Mouse (Mus musculus) heart, postnatal 14 days (tissue): ENCODE data around the gene Pmp22. TPM values are rescaled to one million over a fixed set of nuclear protein-coding genes. Genes with fewer than 3 reads are reported as not detected.

Experiments used
- DNase-seq, 2 experiments: peaks; one replicate each; pipeline ENCODE4 v3.0.0; 2021 to 2022
- intact Hi-C: fragments of 180-260 bp; cut with DNase I; formaldehyde crosslinking; loops from one replicate; pipeline ENCODE4 v1.15.1; 2025
- total RNA-seq, 2 experiments: library from RNA; stranded (reverse); gene quantifications; 2 replicates each; pipeline ENCODE4 v1.2.3; 2021

Gene Pmp22
- total RNA-seq, 2 experiments from 2014 or later, result 69.8 to 80.5 TPM

DNA sequence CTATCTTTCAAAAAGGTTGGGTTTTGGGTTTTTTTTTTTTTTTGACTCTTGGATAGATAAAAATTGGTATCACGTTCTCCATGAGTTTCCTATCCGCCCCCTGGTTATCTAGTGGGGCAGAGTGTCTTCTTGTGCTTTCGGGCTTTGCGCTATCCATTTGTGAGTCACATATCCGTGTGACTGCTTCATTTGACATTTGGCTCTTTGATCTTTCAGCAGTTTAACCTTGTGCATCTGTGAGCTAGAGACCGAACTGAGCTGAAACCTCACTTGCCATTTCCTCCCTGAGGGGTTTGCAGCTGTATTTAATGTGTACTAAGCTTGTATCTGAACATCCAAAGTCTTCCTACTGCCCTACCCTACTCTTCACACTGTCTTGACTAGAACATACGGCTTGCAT lies 17.8 kb downstream of the Pmp22 start:
- intact Hi-C loops, result no loop called here
- DNase-seq, result no peak

DNA sequence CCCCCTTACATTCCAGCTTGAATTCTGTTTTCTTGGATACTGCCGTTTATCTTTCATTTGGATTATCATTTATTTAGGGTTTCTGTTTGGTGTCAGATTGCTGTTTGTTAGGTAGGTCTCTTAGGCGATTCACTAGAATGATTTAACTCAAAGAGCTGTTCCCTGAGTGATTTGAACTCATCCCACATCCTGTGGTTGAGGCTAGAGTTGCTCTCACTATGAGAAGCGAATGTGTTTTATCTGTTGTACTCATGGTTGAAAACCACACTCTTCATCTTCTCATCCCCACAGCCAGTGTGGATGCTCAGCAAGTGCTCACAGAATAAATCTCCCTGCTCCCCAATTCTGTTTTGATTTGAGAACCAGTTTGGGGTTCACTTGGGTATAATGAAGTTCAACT lies 19.5 kb downstream of the Pmp22 start:
- DNase-seq, result no peak
- intact Hi-C loops, result no loop called here

DNA sequence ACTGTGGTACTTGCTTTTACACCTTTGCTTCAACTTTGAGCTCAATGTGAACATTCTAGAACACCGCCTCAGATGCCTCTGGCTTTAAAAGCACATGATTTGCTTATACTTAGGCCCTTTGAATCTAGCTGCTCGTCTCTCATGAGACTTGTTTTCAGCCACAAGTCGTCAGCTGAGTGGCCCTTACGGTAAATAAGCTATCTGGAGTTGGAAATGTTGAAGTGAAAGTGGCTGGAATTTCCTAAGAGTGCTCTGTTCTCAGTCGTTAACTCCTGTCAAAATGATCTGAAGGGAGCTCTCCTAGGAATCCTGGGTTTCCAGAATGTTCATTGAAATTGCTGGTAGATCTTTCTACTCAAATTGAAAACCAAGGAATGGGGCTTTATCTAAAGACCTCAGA lies 23.1 kb downstream of the Pmp22 start:
- no peak for DNase-seq
- intact Hi-C loops, result no loop called here

DNA sequence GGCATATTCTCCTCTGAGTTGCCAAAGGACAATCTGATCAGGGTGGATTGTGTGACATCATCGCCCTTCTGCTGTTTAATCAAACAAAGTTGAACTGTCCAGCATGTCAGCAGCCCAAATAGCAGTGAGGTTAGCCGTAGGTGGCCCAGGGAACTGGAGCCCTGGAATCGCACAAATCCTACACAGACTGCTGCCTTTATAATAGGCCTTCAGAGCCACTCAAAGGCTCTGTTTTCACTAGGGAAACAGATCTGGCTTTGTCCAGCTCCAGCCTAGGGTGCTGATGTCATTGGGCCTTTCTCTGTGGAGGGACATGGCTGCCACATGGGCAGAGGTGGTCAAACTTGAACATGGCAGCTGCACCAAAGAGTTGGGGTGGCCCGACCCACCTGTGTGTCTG lies 28.3 kb downstream of the Pmp22 start:
- intact Hi-C loops, result no loop called here
- no peak for DNase-seq

DNA sequence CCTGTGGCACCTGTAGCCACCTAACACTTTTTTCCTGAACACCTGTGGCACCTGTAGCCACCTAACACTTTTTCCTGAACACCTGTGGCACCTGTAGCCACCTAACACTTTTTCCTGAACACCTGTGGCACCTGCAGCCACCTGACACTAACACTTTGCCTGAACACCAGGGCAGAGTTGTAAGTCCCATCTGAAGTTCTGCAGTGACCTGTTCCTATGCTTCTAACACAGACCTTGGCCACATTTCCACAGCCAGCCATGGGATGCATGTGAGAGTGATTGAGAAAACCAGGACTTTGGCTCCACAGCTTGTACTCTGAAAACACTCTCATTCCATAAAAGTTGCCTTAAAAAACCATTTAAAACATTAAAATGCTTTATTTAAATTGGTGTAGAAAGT lies 32.1 kb downstream of the Pmp22 start:
- intact Hi-C loops, result loop anchor here (10.0 kb wide), 1 partner anchor 416 kb away; no protein-coding TSS in a partner anchor
- DNase-seq, result no peak

DNA sequence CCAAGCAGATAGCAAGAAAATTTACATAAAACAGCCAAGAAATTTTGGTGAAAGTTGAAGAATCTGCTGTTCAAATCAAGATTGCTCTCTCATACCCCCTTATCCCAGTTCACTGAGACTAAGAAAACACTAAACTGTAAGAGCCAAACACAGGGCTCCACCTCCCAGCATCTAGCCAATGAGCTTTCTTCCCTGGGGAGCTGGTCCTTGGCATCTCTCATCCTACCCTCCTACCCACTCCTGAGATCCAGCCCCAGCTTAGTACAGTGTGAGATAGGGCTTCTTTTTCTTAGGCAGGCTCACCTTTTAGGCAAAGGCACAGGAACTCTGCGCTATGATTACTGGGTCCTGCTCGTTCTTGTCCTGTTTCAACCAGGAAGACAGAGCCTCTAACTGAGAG lies 34.0 kb downstream of the Pmp22 start:
- intact Hi-C loops, result loop anchor here (10.0 kb wide), 1 partner anchor 418 kb away; no protein-coding TSS in a partner anchor
- no peak for DNase-seq

DNA sequence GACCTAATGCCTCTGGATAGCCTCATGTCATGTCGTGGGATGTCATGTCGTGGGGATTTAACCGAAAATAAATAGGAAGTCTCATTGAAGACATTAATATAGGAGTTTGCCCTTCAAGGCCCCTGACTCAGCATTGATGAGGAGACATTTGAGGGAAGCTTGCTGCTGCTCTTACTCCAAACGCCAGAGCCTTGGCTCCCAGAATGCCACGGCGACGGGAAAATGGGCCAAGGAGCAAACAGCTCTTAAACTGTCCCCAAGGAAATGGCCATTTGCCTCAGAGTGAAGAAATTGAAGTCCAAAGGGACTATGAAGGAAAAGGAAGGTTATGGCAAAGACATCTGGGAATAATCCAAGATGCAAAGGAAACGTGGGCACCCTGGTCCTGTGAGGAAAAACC lies 34.8 kb downstream of the Pmp22 start:
- DNase-seq, result peak in 1 of 2 experiments; percentile 39
- intact Hi-C loops, result loop anchor here (10.0 kb wide), 1 partner anchor 419 kb away; no protein-coding TSS in a partner anchor

DNA sequence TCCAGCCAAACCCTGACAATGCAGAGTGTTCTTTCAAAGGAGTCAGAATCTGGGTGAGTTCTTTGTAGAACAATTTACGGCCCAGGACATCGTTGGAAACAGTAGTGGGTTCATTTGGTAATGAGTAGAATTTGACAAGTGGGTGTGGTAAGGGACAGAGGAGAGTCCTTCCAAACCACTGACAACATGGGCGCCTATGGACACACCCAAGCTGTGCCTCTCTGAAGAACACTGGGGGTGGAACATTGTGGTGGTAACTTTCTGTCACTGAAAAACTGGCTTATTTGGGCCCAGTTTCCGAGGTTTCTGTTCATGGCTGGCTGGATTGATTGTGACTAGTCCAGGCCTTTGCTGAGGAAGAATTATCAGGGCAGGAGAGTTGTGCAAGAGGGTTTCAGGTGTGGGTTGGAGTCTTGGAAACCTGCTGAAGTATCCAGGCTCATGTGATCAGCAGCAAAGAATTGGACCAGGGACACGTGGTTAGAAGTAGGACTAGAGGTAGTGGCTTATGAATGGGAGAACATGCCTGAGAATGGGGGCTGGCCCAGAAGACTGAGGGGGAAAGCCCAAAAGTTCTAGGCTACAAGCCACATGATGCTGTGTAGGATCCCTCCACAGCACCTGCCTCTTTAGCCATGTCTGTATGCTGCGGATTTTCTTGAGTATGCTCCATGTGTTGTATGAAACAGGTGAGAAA lies 35.4 kb downstream of the Pmp22 start:
- intact Hi-C loops, result loop anchor here (2.0 to 10.0 kb wide), 2 partner anchors 243 to 419 kb away; no protein-coding TSS in a partner anchor
- DNase-seq, result no peak

DNA sequence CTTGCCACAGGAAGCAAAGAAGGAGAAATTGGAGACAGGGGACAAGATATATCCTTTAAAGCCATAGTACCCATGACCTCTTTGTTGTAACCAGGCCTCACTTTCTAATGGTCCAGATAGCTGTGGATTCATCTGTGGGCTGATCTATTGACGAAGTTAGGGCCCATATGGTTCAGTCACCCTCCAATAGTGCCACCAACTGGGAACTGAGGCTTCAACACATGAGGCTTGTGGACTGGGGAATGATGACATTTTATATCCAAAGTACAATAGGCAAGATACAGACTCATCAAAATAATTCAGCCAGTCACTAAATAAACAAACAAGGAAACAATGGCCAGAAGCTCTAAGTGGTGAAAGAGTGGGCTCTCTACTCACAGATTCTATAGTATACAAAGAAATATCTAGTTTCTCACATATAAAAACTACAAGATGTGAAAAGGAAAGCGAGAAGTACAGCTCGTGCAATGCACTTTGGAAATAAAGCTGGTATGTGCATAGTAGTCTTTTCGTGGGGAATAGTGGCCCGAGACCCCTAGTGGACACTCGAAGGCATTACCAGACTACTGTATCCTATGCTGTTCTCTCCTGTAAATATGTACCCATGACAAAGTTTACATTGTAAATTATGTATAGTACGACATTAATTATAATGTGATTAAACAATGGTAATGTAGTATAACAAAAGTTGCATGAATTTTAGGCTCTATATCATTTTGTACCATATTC lies 36.1 kb downstream of the Pmp22 start:
- peak in 1 of 2 experiments; percentile 39 for DNase-seq
- intact Hi-C loops, result loop anchor here (2.0 to 10.0 kb wide), 2 partner anchors 244 to 420 kb away; no protein-coding TSS in a partner anchor

DNA sequence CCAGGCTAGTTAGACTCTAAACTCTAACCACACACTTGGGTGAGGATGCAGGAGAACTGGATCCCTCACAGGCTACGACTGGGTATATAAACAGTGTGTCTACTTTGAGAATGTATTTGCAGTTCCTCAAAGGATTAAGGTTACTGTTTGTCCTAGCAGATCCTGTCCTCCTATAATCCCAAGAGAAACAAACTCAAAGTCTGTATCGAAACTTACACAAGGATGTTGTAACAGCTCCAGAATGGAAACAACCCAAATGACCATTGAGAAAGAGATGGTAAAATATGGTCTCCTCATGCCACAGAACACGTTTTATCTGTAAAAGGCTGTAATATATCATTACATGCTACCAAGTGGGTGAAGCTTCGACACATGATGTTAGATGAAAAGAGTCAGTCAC lies 39.0 kb downstream of the Pmp22 start:
- DNase-seq, result no peak
- intact Hi-C loops, result loop anchor here (2.0 to 10.0 kb wide), 2 partner anchors 33 to 423 kb away; no protein-coding TSS in a partner anchor

DNA sequence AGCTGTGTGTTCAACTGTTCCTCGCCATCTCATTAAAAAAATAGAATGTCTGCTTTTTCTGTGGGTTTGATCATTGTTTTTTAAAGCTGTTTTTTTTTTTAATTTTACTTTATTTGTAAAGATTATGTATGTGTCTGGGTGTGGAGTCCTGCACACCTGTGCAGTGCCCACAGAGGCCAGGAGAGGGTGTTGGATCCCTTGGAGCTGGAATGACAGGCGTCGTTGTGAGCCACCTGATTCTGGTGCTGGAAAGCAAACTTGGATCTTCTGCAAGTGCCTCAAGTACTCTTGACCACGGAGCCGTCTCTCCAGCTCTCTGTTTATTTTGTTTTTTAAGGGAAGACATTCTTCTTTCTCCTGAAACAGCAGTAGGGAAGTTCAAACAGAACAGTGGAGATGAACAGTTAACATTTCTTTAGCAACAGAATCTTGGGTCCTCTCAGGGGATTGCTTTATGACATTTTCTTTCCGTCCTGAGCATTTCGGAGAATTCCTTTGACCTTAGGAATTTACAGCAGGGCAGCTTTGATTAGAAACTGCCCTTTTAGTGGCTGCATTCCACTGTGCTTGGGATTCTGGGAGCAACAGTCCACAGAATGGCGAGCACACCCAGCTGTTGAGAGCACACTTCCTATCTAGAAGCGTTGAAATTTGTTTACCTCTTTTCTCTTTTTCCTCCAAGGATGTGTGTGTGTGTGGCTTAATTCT lies 39.9 kb downstream of the Pmp22 start:
- DNase-seq, result no peak
- intact Hi-C loops, result loop anchor here (2.0 to 10.0 kb wide), 2 partner anchors 34 to 424 kb away; no protein-coding TSS in a partner anchor

DNA sequence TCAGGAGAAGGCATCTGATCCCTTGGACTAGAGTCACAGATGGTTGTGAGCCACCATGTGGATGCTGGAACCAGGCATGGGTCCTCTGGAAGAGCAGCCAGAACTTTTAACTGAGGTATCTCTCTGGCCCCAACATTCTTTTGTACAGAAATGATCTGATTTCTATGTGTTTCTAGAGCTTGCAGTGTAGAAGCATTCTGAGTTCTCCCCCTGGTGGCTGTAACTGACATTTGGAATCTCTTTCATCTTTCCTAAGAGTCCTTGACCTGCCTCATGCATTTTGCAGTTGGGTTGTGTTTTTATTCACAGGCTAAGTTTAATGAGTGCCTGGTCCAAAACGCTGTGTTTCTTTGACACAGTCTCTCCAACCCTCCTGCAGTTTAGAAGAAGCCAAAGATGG lies 43.2 kb downstream of the Pmp22 start:
- DNase-seq, result peak in 1 of 2 experiments; percentile 32
- intact Hi-C loops, result loop anchor here (2.0 to 5.0 kb wide), 2 partner anchors 251 to 270 kb away; no protein-coding TSS in a partner anchor

DNA sequence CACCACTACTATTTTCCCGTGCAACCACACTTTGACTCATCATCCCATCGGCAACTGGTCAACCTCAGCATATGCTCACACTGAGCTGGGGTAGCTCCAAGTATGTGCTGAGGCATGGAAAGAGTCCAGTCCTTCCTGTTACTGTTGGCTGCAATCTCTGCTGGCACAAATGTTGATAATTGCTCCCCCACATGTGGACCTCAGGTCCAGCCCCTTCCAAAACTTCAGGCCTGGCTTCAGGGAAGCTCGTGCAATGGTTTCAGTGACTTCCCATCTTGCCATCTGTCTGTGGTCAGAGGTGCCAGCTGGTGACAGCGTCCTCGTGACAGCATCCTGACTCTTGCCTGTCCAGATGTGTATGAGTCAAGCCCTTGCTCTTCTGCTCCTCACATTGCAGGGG lies 44.8 kb downstream of the Pmp22 start:
- intact Hi-C loops, result loop anchor here (2.0 to 5.0 kb wide), 2 partner anchors 253 to 271 kb away; no protein-coding TSS in a partner anchor
- peak; percentile 20 to 50 for DNase-seq

DNA sequence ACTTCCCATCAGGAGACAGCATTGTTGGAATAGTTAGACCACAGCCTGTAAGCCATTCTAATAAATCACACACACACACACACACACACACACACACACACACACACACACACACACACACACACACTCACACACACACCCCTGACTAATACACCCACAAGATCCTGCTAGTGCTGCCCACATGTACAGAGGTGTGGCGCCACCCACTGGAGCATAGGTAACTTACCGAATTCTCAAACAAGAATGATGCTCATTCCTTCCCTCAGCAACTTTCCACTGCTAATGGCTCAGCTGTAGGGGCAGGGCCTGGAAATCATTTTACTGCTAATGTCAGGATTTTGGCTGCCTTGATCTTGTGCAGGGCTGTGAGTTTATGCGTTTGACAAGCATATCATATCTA lies 46.5 kb downstream of the Pmp22 start:
- DNase-seq, result no peak
- intact Hi-C loops, result no loop called here

DNA sequence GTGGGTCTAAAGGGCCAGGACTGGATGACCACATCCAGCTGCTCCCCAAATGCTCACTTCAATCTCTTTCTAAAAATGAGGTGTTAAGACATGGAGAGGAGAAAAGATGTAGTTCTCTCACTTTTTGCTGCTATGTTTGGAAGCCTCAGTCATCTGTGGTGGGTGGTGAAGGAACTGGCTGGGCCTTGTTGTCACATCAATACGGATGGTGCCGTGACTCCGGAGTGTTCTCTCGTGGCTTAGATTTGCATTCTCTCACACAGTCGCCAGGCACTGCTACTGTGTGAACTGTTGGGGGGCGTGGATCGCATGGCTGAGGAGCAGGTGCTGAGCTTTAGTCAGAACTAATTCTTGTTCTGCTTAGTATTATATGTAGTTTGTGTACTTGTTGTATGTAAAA lies 47.6 kb downstream of the Pmp22 start:
- intact Hi-C loops, result no loop called here
- no peak for DNase-seq

DNA sequence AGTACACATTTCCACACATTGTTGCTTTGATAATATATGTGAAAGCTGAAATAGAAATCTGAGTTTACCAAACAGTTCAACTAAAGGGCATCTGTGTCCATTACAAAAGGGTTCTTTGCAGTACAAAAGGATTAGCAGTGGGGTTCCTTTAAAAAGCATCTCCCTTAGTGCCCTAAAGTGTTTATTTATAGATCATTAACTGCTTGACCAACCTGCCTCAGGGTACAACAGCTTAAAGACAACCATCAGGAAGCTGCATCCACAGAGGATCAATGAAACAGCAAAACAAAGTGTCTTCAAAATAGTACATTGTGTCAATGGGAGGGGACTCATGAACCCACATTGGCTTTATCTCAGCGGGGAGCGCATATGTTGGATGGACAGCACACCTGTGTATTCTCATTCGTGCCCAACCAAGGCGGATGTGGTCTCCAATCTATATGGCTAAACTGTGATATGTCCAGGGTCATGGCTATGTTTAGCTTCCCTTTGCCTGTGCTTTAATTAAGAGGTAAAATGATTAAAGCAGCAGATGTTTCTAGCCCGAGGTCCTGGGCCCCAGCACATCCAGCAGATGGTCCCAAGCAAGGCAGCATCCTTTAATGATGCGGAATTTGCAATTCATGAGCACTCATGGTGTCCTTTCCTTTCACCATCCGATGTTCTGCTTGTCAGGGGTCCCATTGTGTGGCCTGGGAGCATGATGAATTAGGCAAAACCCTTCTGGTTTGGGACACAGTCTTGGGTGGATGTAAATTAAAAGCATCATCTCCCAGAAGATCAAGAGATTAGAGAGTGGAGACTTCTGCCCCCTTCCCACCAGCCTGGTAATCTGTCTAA lies 51.7 kb downstream of the Pmp22 start:
- no peak for DNase-seq
- intact Hi-C loops, result no loop called here

DNA sequence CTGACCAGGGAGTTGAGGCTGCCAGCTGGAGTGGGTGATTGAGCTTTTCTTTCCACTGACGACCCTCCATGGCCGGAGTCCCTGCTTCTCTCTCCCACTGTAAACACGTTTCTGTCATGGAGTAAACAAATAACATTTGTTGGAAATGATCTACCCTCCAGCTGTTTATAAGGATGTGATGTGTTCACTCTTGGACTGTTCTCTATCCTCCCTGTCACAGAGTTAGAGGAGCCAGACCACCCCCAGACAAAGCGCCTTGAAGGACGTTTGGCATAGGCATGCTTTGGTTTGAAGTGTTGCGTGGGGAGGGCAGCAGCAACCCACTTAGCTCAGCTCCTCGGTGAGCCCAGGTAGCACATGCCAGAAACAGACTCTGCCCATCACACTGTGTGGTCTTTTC lies 60.0 kb downstream of the Pmp22 start:
- intact Hi-C loops, result no loop called here

DNA sequence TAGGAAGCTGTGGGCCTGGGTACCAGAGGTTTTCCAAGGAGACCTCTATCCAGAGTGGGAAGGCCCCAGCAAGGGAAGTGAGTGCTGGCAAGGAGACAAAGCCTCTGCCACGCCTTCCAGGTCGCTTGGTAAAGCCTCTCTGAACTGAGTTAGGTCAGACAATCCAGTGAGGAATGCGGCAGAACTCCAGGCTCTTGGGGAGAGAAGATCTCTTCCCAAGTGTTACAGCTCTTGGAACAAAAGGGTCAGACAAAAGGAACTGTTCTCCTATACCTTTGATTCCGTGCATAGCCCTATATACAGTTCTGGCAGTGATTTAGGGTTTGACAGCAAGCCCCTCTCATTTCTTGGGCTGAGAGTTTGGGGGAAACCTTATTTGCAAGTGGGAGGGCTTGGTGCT lies 69.3 kb downstream of the Pmp22 start:
- intact Hi-C loops, result no loop called here

More for the DNA sequence above, 60.0 kb downstream of the Pmp22 start:
- no peak for DNase-seq

DNA sequence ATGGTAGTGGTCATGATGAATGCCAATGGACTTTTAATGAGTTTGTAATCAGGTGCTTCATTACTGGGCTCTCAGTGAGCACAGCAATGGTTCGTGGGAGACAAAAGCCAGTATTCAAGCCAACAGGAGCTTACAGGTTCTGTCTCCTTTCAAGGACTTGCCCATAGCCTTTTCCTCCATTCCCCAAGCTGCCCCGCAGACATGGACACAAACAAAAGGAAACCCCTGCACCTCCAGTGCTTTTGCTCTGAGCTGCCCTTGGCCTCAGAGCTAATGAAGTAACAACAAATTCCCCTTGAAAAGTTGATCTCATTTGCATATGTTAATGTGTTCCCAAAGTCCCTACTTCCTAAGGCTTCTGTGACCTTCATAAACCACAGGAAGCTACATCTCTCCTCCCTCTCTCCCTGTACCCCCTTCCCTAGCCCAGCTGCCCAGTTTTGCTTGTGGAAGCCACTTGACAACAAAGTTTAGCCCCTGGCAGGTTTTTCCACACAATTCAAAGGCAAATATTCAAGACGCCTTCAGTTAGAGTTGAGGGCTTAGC lies 73.3 kb downstream of the Pmp22 start:
- DNase-seq, result no peak
- intact Hi-C loops, result no loop called here

More for the DNA sequence above, 69.3 kb downstream of the Pmp22 start:
- DNase-seq, result no peak
